Mouse (Mus musculus) splenic B cell, adult 2 months (primary cell): ENCODE measurements around the gene Setd3.

Experiments
- DNase-seq: peaks from one replicate; pipeline ENCODE4 v3.0.0-alpha.2; 2011; ENCODE audit warnings: low read depth, low spot score
- H3K27me3 ChIP-seq: 2 replicates; pipeline ENCODE4 v1.6.1; 2012; ENCODE audit warnings: mild to moderate bottlenecking, low read length, moderate library complexity, mixed read lengths; ENCODE audit not compliant: control insufficient read depth, poor library complexity, insufficient read depth, severe bottlenecking
- H3K36me3 ChIP-seq: 2 replicates; pipeline ENCODE4 v1.6.1; 2012; ENCODE audit warnings: mild to moderate bottlenecking, low read length, moderate library complexity, mixed read lengths; ENCODE audit not compliant: control insufficient read depth, poor library complexity, insufficient read depth, severe bottlenecking

Setd3 gene

GRCm38 (mm10) chr12:108179246-108179320 lies at the start of gene Setd3:
TSS of gene Setd3 (minus strand) at chr12:108179314.
- no peak for DNase-seq
- H3K27me3 ChIP-seq, result no peaks in the 10 kb centered on the region
- peaks cover 2% of the 10 kb centered on the region; the same call in 1 of the 2 replicates for H3K36me3 ChIP-seq

GRCm38 (mm10) chr12:108227527-108227926 lies 48.4 kb upstream of the Setd3 start:
- Histone ChIP-seq H3K36me3 (no peaks in the 10 kb centered on the region), H3K27me3 (no peaks in the 10 kb centered on the region)
- DNase-seq, result no peak

GRCm38 (mm10) chr12:108226941-108227340 lies 47.8 kb upstream of the Setd3 start:
- no peaks in the 10 kb centered on the region for H3K27me3 ChIP-seq
- no peaks in the 10 kb centered on the region for H3K36me3 ChIP-seq
- no peak for DNase-seq

GRCm38 (mm10) chr12:108226216-108226615 lies 47.1 kb upstream of the Setd3 start:
- DNase-seq, result no peak
- H3K27me3 ChIP-seq, result no peaks in the 10 kb centered on the region
- no peaks in the 10 kb centered on the region for H3K36me3 ChIP-seq

- no peak for DNase-seq
- no peaks in the 10 kb centered on the region for H3K27me3 ChIP-seq
- H3K36me3 ChIP-seq, result no peaks in the 10 kb centered on the region
Measured at GRCm38 (mm10) chr12:108225781-108226180, 46.7 kb upstream of the Setd3 start.

GRCm38 (mm10) chr12:108223357-108223756 lies 44.2 kb upstream of the Setd3 start:
- DNase-seq, result no peak
- Histone ChIP-seq H3K36me3 (no peaks in the 10 kb centered on the region), H3K27me3 (no peaks in the 10 kb centered on the region)

GRCm38 (mm10) chr12:108221712-108222111 lies 42.6 kb upstream of the Setd3 start:
- DNase-seq, result no peak
- Histone ChIP-seq H3K27me3 (no peaks in the 10 kb centered on the region), H3K36me3 (no peaks in the 10 kb centered on the region)

- no peak for DNase-seq
- no peaks in the 10 kb centered on the region for H3K27me3 ChIP-seq
- no peaks in the 10 kb centered on the region for H3K36me3 ChIP-seq
Measured at GRCm38 (mm10) chr12:108221206-108221605, 42.1 kb upstream of the Setd3 start.

- Histone ChIP-seq H3K36me3 (no peaks in the 10 kb centered on the region), H3K27me3 (no peaks in the 10 kb centered on the region)
- DNase-seq, result no peak
Measured at GRCm38 (mm10) chr12:108220621-108221020, 41.5 kb upstream of the Setd3 start.

GRCm38 (mm10) chr12:108219825-108220616 lies 40.9 kb upstream of the Setd3 start:
- no peak for DNase-seq

GRCm38 (mm10) chr12:108219163-108219562 lies 40.0 kb upstream of the Setd3 start:
- DNase-seq, result no peak

More at GRCm38 (mm10) chr12:108219825-108220616, 40.9 kb upstream of the Setd3 start:
- H3K27me3 ChIP-seq, result no peaks in the 10 kb centered on the region
- H3K36me3 ChIP-seq, result no peaks in the 10 kb centered on the region

GRCm38 (mm10) chr12:108217572-108217971 lies 38.5 kb upstream of the Setd3 start:
- Histone ChIP-seq H3K36me3 (no peaks in the 10 kb centered on the region), H3K27me3 (no peaks in the 10 kb centered on the region)
- peak; percentile 47 for DNase-seq

More at GRCm38 (mm10) chr12:108219163-108219562, 40.0 kb upstream of the Setd3 start:
- no peaks in the 10 kb centered on the region for H3K27me3 ChIP-seq
- no peaks in the 10 kb centered on the region for H3K36me3 ChIP-seq

GRCm38 (mm10) chr12:108216611-108217370 lies 37.7 kb upstream of the Setd3 start:
- DNase-seq, result no peak
- H3K27me3 ChIP-seq, result no peaks in the 10 kb centered on the region

GRCm38 (mm10) chr12:108215090-108215489 lies 36.0 kb upstream of the Setd3 start:
- no peaks in the 10 kb centered on the region for H3K27me3 ChIP-seq
- no peaks in the 10 kb centered on the region for H3K36me3 ChIP-seq
- no peak for DNase-seq

More at GRCm38 (mm10) chr12:108216611-108217370, 37.7 kb upstream of the Setd3 start:
- no peaks in the 10 kb centered on the region for H3K36me3 ChIP-seq

- no peaks in the 10 kb centered on the region for H3K36me3 ChIP-seq
- DNase-seq, result no peak
- H3K27me3 ChIP-seq, result no peaks in the 10 kb centered on the region
Measured at GRCm38 (mm10) chr12:108213090-108214041, 34.3 kb upstream of the Setd3 start.
